Mouse (Mus musculus): Measurements from ENCODE around the gene Nprl2. TPM values are rescaled to one million over a fixed set of nuclear protein-coding genes. Genes with fewer than 3 reads are reported as not detected.

Nprl2 gene
- polyA plus RNA-seq, 1 experiment from 2014 or later, result 47.2 TPM

GRCm38 (mm10) chr9:107594281-107595062, 52.4 kb downstream of the Nprl2 start:
- H3K4me3 ChIP-seq, result no peak overlapping the region
- no peaks in the 10 kb centered on the region for H3K27me3 ChIP-seq
- WGBS, result 82% methylated on average over 8 of the region's 8 CpGs
- ATAC-seq (ENCODE audit: insufficient number of reproducible peaks, insufficient read depth, low FRiP score, low TSS enrichment, low read depth), result no peak
- no peaks in the 10 kb centered on the region for H3K9me3 ChIP-seq
- peaks cover 56% of the 10 kb centered on the region for H3K36me3 ChIP-seq
- H3K4me2 ChIP-seq, result no peak overlapping the region
- H3K9ac ChIP-seq, result no peak overlapping the region; the same call in 1 of the 2 replicates
- H3K27ac ChIP-seq, result no peak overlapping the region
- H3K4me1 ChIP-seq, result no peaks in the 10 kb centered on the region

Other genes starting within 250 kb of the Nprl2 start
- gene Cish, start 246.2 kb upstream of the Nprl2 start, polyA plus RNA-seq (2015; fragmentation: Nextera tagmentation; extraction: Ambion mirVana), result 9.3 and 12.4 TPM in 2 replicates
- gene Hemk1, start 203.9 kb upstream of the Nprl2 start, polyA plus RNA-seq (2015; fragmentation: Nextera tagmentation; extraction: Ambion mirVana), result 11.4 and 12.1 TPM in 2 replicates
- gene 6430571L13Rik, start 201.6 kb upstream of the Nprl2 start, polyA plus RNA-seq (2015; fragmentation: Nextera tagmentation; extraction: Ambion mirVana), result 1.2 and 1.5 TPM in 2 replicates
- 0.76 and 1.1 TPM in 2 replicates for gene Cacna2d2, start 142.6 kb upstream of the Nprl2 start, polyA plus RNA-seq (2015; fragmentation: Nextera tagmentation; extraction: Ambion mirVana)
- 46.2 and 46.9 TPM in 2 replicates for gene Tmem115, start 8.3 kb upstream of the Nprl2 start, polyA plus RNA-seq (2015; fragmentation: Nextera tagmentation; extraction: Ambion mirVana)
- 21.8 and 26.1 TPM in 2 replicates for gene Cyb561d2, start within 50 bp of the Nprl2 start, polyA plus RNA-seq (2015; fragmentation: Nextera tagmentation; extraction: Ambion mirVana)
- gene Zmynd10, start 5.1 kb downstream of the Nprl2 start, polyA plus RNA-seq (2015; fragmentation: Nextera tagmentation; extraction: Ambion mirVana), result 2.1 and 2.2 TPM in 2 replicates
- 65.2 and 68.5 TPM in 2 replicates for gene Rassf1, start 9.3 kb downstream of the Nprl2 start, polyA plus RNA-seq (2015; fragmentation: Nextera tagmentation; extraction: Ambion mirVana)
- 35.9 and 42.9 TPM in 2 replicates for gene Tusc2, start 21.0 kb downstream of the Nprl2 start, polyA plus RNA-seq (2015; fragmentation: Nextera tagmentation; extraction: Ambion mirVana)
- gene Hyal2, start 25.7 kb downstream of the Nprl2 start, polyA plus RNA-seq (2015; fragmentation: Nextera tagmentation; extraction: Ambion mirVana), result 118 TPM in 2 replicates
- gene Hyal1, start 34.7 kb downstream of the Nprl2 start, polyA plus RNA-seq (2015; fragmentation: Nextera tagmentation; extraction: Ambion mirVana), result 13.8 and 15.0 TPM in 2 replicates
- gene Naa80, start 36.7 kb downstream of the Nprl2 start, polyA plus RNA-seq (2015; fragmentation: Nextera tagmentation; extraction: Ambion mirVana), result 21.8 and 22.5 TPM in 2 replicates
- 1.6 and 2.8 TPM in 2 replicates for gene Hyal3, start 38.6 kb downstream of the Nprl2 start, polyA plus RNA-seq (2015; fragmentation: Nextera tagmentation; extraction: Ambion mirVana)
- 39.3 and 54.2 TPM in 2 replicates for gene Ifrd2, start 45.4 kb downstream of the Nprl2 start, polyA plus RNA-seq (2015; fragmentation: Nextera tagmentation; extraction: Ambion mirVana)
- 8.4 and 8.6 TPM in 2 replicates for gene Sema3b, start 67.0 kb downstream of the Nprl2 start, polyA plus RNA-seq (2015; fragmentation: Nextera tagmentation; extraction: Ambion mirVana)
- 446 and 470 TPM in 2 replicates for gene Gnai2, start 93.1 kb downstream of the Nprl2 start, polyA plus RNA-seq (2015; fragmentation: Nextera tagmentation; extraction: Ambion mirVana)
- 3.4 and 4.1 TPM in 2 replicates for gene Slc38a3, start 127.3 kb downstream of the Nprl2 start, polyA plus RNA-seq (2015; fragmentation: Nextera tagmentation; extraction: Ambion mirVana)
- gene Gnat1, start 137.5 kb downstream of the Nprl2 start, polyA plus RNA-seq (2015; fragmentation: Nextera tagmentation; extraction: Ambion mirVana), result 1.2 and 2.0 TPM in 2 replicates
- 37.7 and 44.0 TPM in 2 replicates for gene Sema3f, start 168.2 kb downstream of the Nprl2 start, polyA plus RNA-seq (2015; fragmentation: Nextera tagmentation; extraction: Ambion mirVana)
- 262 and 274 TPM in 2 replicates for gene Rbm5, start 228.8 kb downstream of the Nprl2 start, polyA plus RNA-seq (2015; fragmentation: Nextera tagmentation; extraction: Ambion mirVana)

Data from embryonic facial prominence, embryonic 13.5 days (tissue).